Mouse (Mus musculus): ENCODE data around the gene Maco1.
"Not testable (repeated sequence)": the region's sequence is repeated elsewhere in the genome, so short reads cannot be mapped to it uniquely, and the experiment has no call there.

Gene Maco1

GRCm38 (mm10) chr4:134858494-134858893 lies 5.3 kb upstream of the Maco1 start:
- DNase-seq (ENCODE audit: low read depth, low spot score): no peak

- no peak for DNase-seq (ENCODE audit: low read depth, low spot score)
Observed at GRCm38 (mm10) chr4:134856501-134856900, 3.4 kb upstream of the Maco1 start.

GRCm38 (mm10) chr4:134856056-134856455 lies 2.9 kb upstream of the Maco1 start:
- no peak for DNase-seq (ENCODE audit: low read depth, low spot score)

GRCm38 (mm10) chr4:134855371-134855770 lies 2.2 kb upstream of the Maco1 start:
- no peak for DNase-seq (ENCODE audit: low read depth, low spot score)

- DNase-seq (ENCODE audit: low read depth, low spot score): peak; percentile 95
Observed at GRCm38 (mm10) chr4:134853637-134854485, 716 bp upstream of the Maco1 start.

- peak; percentile 67 for DNase-seq (ENCODE audit: low read depth, low spot score)
Observed at GRCm38 (mm10) chr4:134852438-134853255, 498 bp downstream of the Maco1 start.

GRCm38 (mm10) chr4:134851876-134852275 lies 1.3 kb downstream of the Maco1 start:
- peak; percentile 55 for DNase-seq (ENCODE audit: low read depth, low spot score)

GRCm38 (mm10) chr4:134851236-134851635 lies 1.9 kb downstream of the Maco1 start:
- DNase-seq (ENCODE audit: low read depth, low spot score): peak; percentile 51

- DNase-seq (ENCODE audit: low read depth, low spot score): no peak
Observed at GRCm38 (mm10) chr4:134850551-134850950, 2.6 kb downstream of the Maco1 start.

GRCm38 (mm10) chr4:134847587-134847986 lies 5.6 kb downstream of the Maco1 start:
- DNase-seq (ENCODE audit: low read depth, low spot score): no peak

- DNase-seq (ENCODE audit: low read depth, low spot score): no peak
Observed at GRCm38 (mm10) chr4:134843566-134843965, 9.6 kb downstream of the Maco1 start.

GRCm38 (mm10) chr4:134840231-134840630 lies 12.9 kb downstream of the Maco1 start:
- no peak for DNase-seq (ENCODE audit: low read depth, low spot score)

- DNase-seq (ENCODE audit: low read depth, low spot score): not testable (repeated sequence)
Observed at GRCm38 (mm10) chr4:134838706-134839105, 14.4 kb downstream of the Maco1 start.

GRCm38 (mm10) chr4:134838221-134838620 lies 14.9 kb downstream of the Maco1 start:
- peak; percentile 64 for DNase-seq (ENCODE audit: low read depth, low spot score)

GRCm38 (mm10) chr4:134835486-134835885 lies 17.7 kb downstream of the Maco1 start:
- DNase-seq (ENCODE audit: low read depth, low spot score): no peak

GRCm38 (mm10) chr4:134831934-134832333 lies 21.2 kb downstream of the Maco1 start:
- DNase-seq (ENCODE audit: low read depth, low spot score): no peak

- no peak for DNase-seq (ENCODE audit: low read depth, low spot score)
Observed at GRCm38 (mm10) chr4:134827806-134828205, 25.3 kb downstream of the Maco1 start.

- no peak for DNase-seq (ENCODE audit: low read depth, low spot score)
Observed at GRCm38 (mm10) chr4:134826348-134826747, 26.8 kb downstream of the Maco1 start.

- DNase-seq (ENCODE audit: low read depth, low spot score): not testable (repeated sequence)
Observed at GRCm38 (mm10) chr4:134825864-134826263, 27.3 kb downstream of the Maco1 start.

GRCm38 (mm10) chr4:134823560-134823959 lies 29.6 kb downstream of the Maco1 start:
- DNase-seq (ENCODE audit: low read depth, low spot score): no peak

- DNase-seq (ENCODE audit: low read depth, low spot score): no peak
Observed at GRCm38 (mm10) chr4:134821061-134821460, 32.1 kb downstream of the Maco1 start.

- no peak for DNase-seq (ENCODE audit: low read depth, low spot score)
Observed at GRCm38 (mm10) chr4:134817706-134818105, 35.4 kb downstream of the Maco1 start.

- DNase-seq (ENCODE audit: low read depth, low spot score): no peak
Observed at GRCm38 (mm10) chr4:134814229-134814571, 38.9 kb downstream of the Maco1 start.
